In genomic region chr3:88503505-88503863, GRCm38 (mm10) we compare ENCODE assay signal across 9 mouse cellular contexts. TPM values are rescaled to one million over a fixed set of nuclear protein-coding genes. Genes with fewer than 3 reads are reported as not detected.
DNase-seq lines count a peak whose midpoint lies in the region; ATAC-seq and TF ChIP-seq lines count a peak whose summit lies in the region.
"Had no signal": no experiment of that assay in that cellular context is flagged by ENCODE, and none has a peak within 500 bp of the region (broad histone marks: within the 10 kb centered on the region; RNA-seq: fewer than 3 reads in every experiment).

No protein-coding gene starts in this region.

- H3K36me3 ChIP-seq in heart, adult 2 months (ENCODE audit: control insufficient read depth, insufficient read depth, low read length), result peaks cover 4% of the 10 kb centered on the region
- H3K36me3 ChIP-seq in forebrain, postnatal 0 days (ENCODE audit: insufficient read depth), result no peaks in the 10 kb centered on the region
- H3K36me3 ChIP-seq in liver, embryonic 12.5 days, result peaks cover 25% of the 10 kb centered on the region
- H3K36me3 ChIP-seq in small intestine, adult 2 months (ENCODE audit: control insufficient read depth, insufficient read depth, low read length), result peaks cover 6% of the 10 kb centered on the region; the same call in 1 of the 2 replicates

- no peak for TF ChIP-seq EP300 in heart, adult 2 months (IDR thresholded peaks at IDR 0.05; ENCODE audit: insufficient read depth, low read depth, low read length)

- H3K4me2 ChIP-seq in forebrain, postnatal 0 days (ENCODE audit: low read depth), result peak overlapping the region; percentile 96
- peak overlapping the region; percentile 89 for H3K4me2 ChIP-seq in liver, embryonic 12.5 days

- DNase-seq in heart, adult 2 months, result no peak
- DNase-seq in heart, postnatal 10 days, result no peak
- DNase-seq in NIH3T3 (ENCODE audit: low read depth), result peak; percentile 95
- DNase-seq in forebrain, postnatal 0 days, result no peak
- no peak for DNase-seq in spleen, postnatal 4 days (ENCODE audit: low spot score in 2 of 2)
- DNase-seq in embryo, embryonic 9.5 days (ENCODE audit: extremely low spot score), result no peak

- H3K27ac ChIP-seq in heart, adult 2 months, result peak overlapping the region; percentile 94
- peak overlapping the region; percentile 66 for H3K27ac ChIP-seq in forebrain, postnatal 0 days (ENCODE audit: low read depth, low read length)
- H3K27ac ChIP-seq in liver, embryonic 12.5 days, result peak overlapping the region; percentile 95
- peak overlapping the region; percentile 21; the same call in 1 of the 2 replicates for H3K27ac ChIP-seq in small intestine, adult 2 months (ENCODE audit: insufficient read depth, low read depth, low read length)

- no peak overlapping the region; the same call in 1 of the 2 replicates for H3K4me3 ChIP-seq in heart, adult 2 months
- H3K4me3 ChIP-seq in forebrain, postnatal 0 days (ENCODE audit: low read depth, low read length), result peak overlapping the region; percentile 63; the same call in 1 of the 2 replicates
- peak overlapping the region; percentile 97 for H3K4me3 ChIP-seq in liver, embryonic 12.5 days
- H3K4me3 ChIP-seq in small intestine, adult 2 months (ENCODE audit: low read depth, low read length), result peak overlapping the region; percentile 71; the same call in 1 of the 2 replicates

- ATAC-seq in forebrain, postnatal 0 days, result 0 out of 2 replicates have a peak, but pooled peaks have one; percentile 5
- ATAC-seq in liver, embryonic 12.5 days, result peak; percentile 3

- H3K4me1 ChIP-seq in heart, adult 2 months (ENCODE audit: control insufficient read depth, insufficient read depth, low read length), result peaks cover 9% of the 10 kb centered on the region
- peaks cover 17% of the 10 kb centered on the region for H3K4me1 ChIP-seq in forebrain, postnatal 0 days (ENCODE audit: insufficient read depth)
- peaks cover 82% of the 10 kb centered on the region for H3K4me1 ChIP-seq in liver, embryonic 12.5 days
- peaks cover 18% of the 10 kb centered on the region for H3K4me1 ChIP-seq in small intestine, adult 2 months (ENCODE audit: control insufficient read depth, insufficient read depth, insufficient read length, low read length)

- WGBS in heart, adult 2 months, result 8% methylated on average over 4 of the region's 4 CpGs
- 22% methylated on average over 4 of the region's 4 CpGs for WGBS in forebrain, postnatal 0 days
- 26% methylated on average over 4 of the region's 4 CpGs for WGBS in liver, embryonic 12.5 days (ENCODE audit: insufficient replicate concordance)
- 18% methylated on average over 4 of the region's 4 CpGs for whole genome bisulfite sequencing in small intestine, adult 2 months

- H3K9ac ChIP-seq in heart, adult 2 months (ENCODE audit: low read depth, low read length), result no peak overlapping the region
- H3K9ac ChIP-seq in forebrain, postnatal 0 days, result peak overlapping the region; percentile 67; the same call in 1 of the 2 replicates
- H3K9ac ChIP-seq in liver, embryonic 12.5 days, result peak overlapping the region; percentile 3; the same call in 1 of the 2 replicates

- no peaks in the 10 kb centered on the region for H3K27me3 ChIP-seq in heart, adult 2 months (ENCODE audit: control insufficient read depth, insufficient read depth, low read length)
- H3K27me3 ChIP-seq in forebrain, postnatal 0 days (ENCODE audit: insufficient read depth, low read length), result no peaks in the 10 kb centered on the region; the same call in 1 of the 2 replicates
- H3K27me3 ChIP-seq in liver, embryonic 12.5 days (replicated peaks), result no peaks in the 10 kb centered on the region
- H3K27me3 ChIP-seq in small intestine, adult 2 months (ENCODE audit: control insufficient read depth, insufficient read depth, low read length), result no peaks in the 10 kb centered on the region

- no peaks in the 10 kb centered on the region for H3K9me3 ChIP-seq in forebrain, postnatal 0 days (ENCODE audit: low read length)
- H3K9me3 ChIP-seq in liver, embryonic 12.5 days (replicated peaks), result no peaks in the 10 kb centered on the region

- intact Hi-C loops in heart, adult 2 months (cut with DNase I), result no loop called here
- intact Hi-C loops in heart, postnatal 10 days (cut with DNase I), result no loop called here

- TF ChIP-seq POLR2A in heart, adult 2 months (IDR thresholded peaks at IDR 0.05; ENCODE audit: insufficient read depth, low read depth, low read length), result no peak
- no peak for TF ChIP-seq POLR2A in small intestine, adult 2 months (IDR thresholded peaks at IDR 0.05; ENCODE audit: low read depth, low read length)

- H3K79me2 ChIP-seq in heart, adult 2 months (replicated peaks; ENCODE audit: control insufficient read depth, insufficient read depth, low read length), result 0 out of 2 replicates have a peak, but pooled peaks cover 2% of the 10 kb centered on the region

- TF ChIP-seq CTCF in heart, adult 2 months (IDR thresholded peaks at IDR 0.05), result no peak
- TF ChIP-seq CTCF in forebrain, postnatal 0 days (IDR thresholded peaks at IDR 0.05; ENCODE audit: low read depth), result no peak
- TF ChIP-seq CTCF in small intestine, adult 2 months (IDR thresholded peaks at IDR 0.05; ENCODE audit: extremely low read depth, insufficient read length, insufficient replicate concordance, low read depth, low read length), result no peak

RNA-seq across cellular contexts. Expression of gene Lmna, which starts 6.3 kb away (rescaled TPM):
- 100 to 1,000 TPM; 117 to 138 TPM for total RNA-seq in heart, adult 2 months (2021)
- polyA plus RNA-seq in heart, adult 2 months (2012; rRNA removed), result 67.3 and 85.2 TPM in 2 replicates
- total RNA-seq in heart, postnatal 10 days (2021), result 100 to 1,000 TPM; 164 to 173 TPM
- 49.4 and 71.3 TPM in 2 replicates for total RNA-seq in forebrain, postnatal 0 days (2014; rRNA removed)
- polyA plus RNA-seq in forebrain, postnatal 0 days (2015; fragmentation: Nextera tagmentation; extraction: Ambion mirVana), result 51.4 and 52.9 TPM in 2 replicates
- polyA plus RNA-seq in liver, embryonic 12.5 days (2016; fragmentation: Nextera tagmentation; extraction: Ambion mirVana), result 189 TPM in 2 replicates
- 209 and 353 TPM in 2 replicates for polyA plus RNA-seq in small intestine, adult 2 months (2012; rRNA removed)

RNA-seq across cellular contexts. Expression of gene Mex3a, which starts 28.7 kb away (rescaled TPM):
- under 1 TPM; 0.42 to 0.45 TPM for total RNA-seq in heart, adult 2 months (2021)
- 0.27 and 0.59 TPM in 2 replicates for polyA plus RNA-seq in heart, adult 2 months (2012; rRNA removed)
- 1 to 10 TPM; 3.4 to 6.3 TPM for total RNA-seq in heart, postnatal 10 days (2021)
- total RNA-seq in forebrain, postnatal 0 days (2014; rRNA removed), result 64.5 and 71.9 TPM in 2 replicates
- 16.2 and 20.5 TPM in 2 replicates for polyA plus RNA-seq in forebrain, postnatal 0 days (2015; fragmentation: Nextera tagmentation; extraction: Ambion mirVana)
- 2.8 and 3.1 TPM in 2 replicates for polyA plus RNA-seq in liver, embryonic 12.5 days (2016; fragmentation: Nextera tagmentation; extraction: Ambion mirVana)
- polyA plus RNA-seq in small intestine, adult 2 months (2012; rRNA removed), result 0.41 and 0.60 TPM in 2 replicates

RNA-seq across cellular contexts. Expression of gene Sema4a, which starts 42.5 kb away (rescaled TPM):
- 1 to 10 TPM; 3.2 to 3.3 TPM for total RNA-seq in heart, adult 2 months (2021)
- polyA plus RNA-seq in heart, adult 2 months (2012; rRNA removed), result 8.5 and 9.5 TPM in 2 replicates
- total RNA-seq in heart, postnatal 10 days (2021), result 1 to 10 TPM; 1.8 to 1.9 TPM
- total RNA-seq in forebrain, postnatal 0 days (2014; rRNA removed), result 31.5 and 33.0 TPM in 2 replicates
- polyA plus RNA-seq in forebrain, postnatal 0 days (2015; fragmentation: Nextera tagmentation; extraction: Ambion mirVana), result 19.1 and 25.8 TPM in 2 replicates
- 14.4 and 17.6 TPM in 2 replicates for polyA plus RNA-seq in liver, embryonic 12.5 days (2016; fragmentation: Nextera tagmentation; extraction: Ambion mirVana)
- 137 and 321 TPM in 2 replicates for polyA plus RNA-seq in small intestine, adult 2 months (2012; rRNA removed)

RNA-seq across cellular contexts. Expression of gene Rab25, which starts 44.6 kb away (rescaled TPM):
- total RNA-seq in heart, adult 2 months (2021), result not detected
- 2.2 TPM in 1 of 2 replicates, not detected in the other for polyA plus RNA-seq in heart, adult 2 months (2012; rRNA removed)
- not detected for total RNA-seq in heart, postnatal 10 days (2021)
- total RNA-seq in forebrain, postnatal 0 days (2014; rRNA removed), result not detected in 2 replicates
- 0.33 TPM in 1 of 2 replicates, not detected in the other for polyA plus RNA-seq in forebrain, postnatal 0 days (2015; fragmentation: Nextera tagmentation; extraction: Ambion mirVana)
- 0.70 TPM in 1 of 2 replicates, not detected in the other for polyA plus RNA-seq in liver, embryonic 12.5 days (2016; fragmentation: Nextera tagmentation; extraction: Ambion mirVana)
- polyA plus RNA-seq in small intestine, adult 2 months (2012; rRNA removed), result 132 and 184 TPM in 2 replicates
- total RNA-seq: left cerebral cortex, adult 8-10 months had no signal

RNA-seq across cellular contexts. Expression of gene Lamtor2, which starts 49.4 kb away (rescaled TPM):
- 100 to 1,000 TPM in 1 of 2 experiments, 10 to 100 TPM in 1; 94.3 to 104 TPM for total RNA-seq in heart, adult 2 months (2021)
- polyA plus RNA-seq in heart, adult 2 months (2012; rRNA removed), result 118 TPM in 2 replicates
- total RNA-seq in heart, postnatal 10 days (2021), result 10 to 100 TPM; 87.3 to 94.0 TPM
- total RNA-seq in forebrain, postnatal 0 days (2014; rRNA removed), result 52.2 and 55.5 TPM in 2 replicates
- 186 and 202 TPM in 2 replicates for polyA plus RNA-seq in forebrain, postnatal 0 days (2015; fragmentation: Nextera tagmentation; extraction: Ambion mirVana)
- polyA plus RNA-seq in liver, embryonic 12.5 days (2016; fragmentation: Nextera tagmentation; extraction: Ambion mirVana), result 101 and 102 TPM in 2 replicates
- polyA plus RNA-seq in small intestine, adult 2 months (2012; rRNA removed), result 99.8 and 167 TPM in 2 replicates

Comparison
In these comparisons a context has a peak if more than half of its experiments do, and no peak if none do; other contexts are left out.
1. H3K27ac ChIP-seq: peak in every context shown above with its lines; median percentile 95 in liver, embryonic 12.5 days; 94 in heart, adult 2 months; 66 in forebrain, postnatal 0 days; 21 in small intestine, adult 2 months.